Mouse (Mus musculus) G1E-ER4 (cell line): ENCODE data around the gene Pdss1. TPM values are rescaled to one million over a fixed set of nuclear protein-coding genes. Genes with fewer than 3 reads are reported as not detected.
A peak's percentile ranks its signal among the peaks of the same experiment; 100 is the strongest.

Source experiments
- GATA1 ChIP-seq: IDR thresholded peaks from one replicate; pipeline ENCODE4 v1.8.0; 2012; ENCODE audit warnings: low read length, inconsistent platforms
- polyA plus RNA-seq: library from polyadenylated mRNA; stranded (reverse); fragments of >175 nt; gene quantifications from 2 replicates; pipeline ENCODE4 v1.2.3, GENCODE M21; 2012

Gene Pdss1
- polyA plus RNA-seq = 16.6 and 30.3 TPM in 2 replicates

- no peak for TF ChIP-seq GATA1
Observed at GRCm38 (mm10) chr2:22895282-22896273, at the start of gene Pdss1. Gene Pdss1 (plus strand): TSS chr2:22895522.

GRCm38 (mm10) chr2:22851900-22852299 is 43.4 kb upstream of the Pdss1 start:
- no peak for TF ChIP-seq GATA1

GRCm38 (mm10) chr2:22857501-22857900 is 37.8 kb upstream of the Pdss1 start:
- TF ChIP-seq GATA1 = no peak

GRCm38 (mm10) chr2:22862194-22862593 is 33.1 kb upstream of the Pdss1 start:
- TF ChIP-seq GATA1 = no peak

GRCm38 (mm10) chr2:22865818-22866217 is 29.5 kb upstream of the Pdss1 start:
- no peak for TF ChIP-seq GATA1

- TF ChIP-seq GATA1 = no peak
Observed at GRCm38 (mm10) chr2:22866894-22867424, 28.4 kb upstream of the Pdss1 start.

GRCm38 (mm10) chr2:22873159-22873558 is 22.2 kb upstream of the Pdss1 start:
- no peak for TF ChIP-seq GATA1

GRCm38 (mm10) chr2:22874628-22875027 is 20.7 kb upstream of the Pdss1 start:
- no peak for TF ChIP-seq GATA1

GRCm38 (mm10) chr2:22876614-22877013 is 18.7 kb upstream of the Pdss1 start:
- no peak for TF ChIP-seq GATA1

GRCm38 (mm10) chr2:22878781-22879180 is 16.5 kb upstream of the Pdss1 start:
- no peak for TF ChIP-seq GATA1

- TF ChIP-seq GATA1 = peak; percentile 66
Observed at GRCm38 (mm10) chr2:22894932-22895281, 415 bp upstream of the Pdss1 start.

- TF ChIP-seq GATA1 = peak; percentile 73
Observed at GRCm38 (mm10) chr2:22903947-22904346, 8.6 kb downstream of the Pdss1 start.

- TF ChIP-seq GATA1 = no peak
Observed at GRCm38 (mm10) chr2:22914421-22914820, 19.1 kb downstream of the Pdss1 start.

GRCm38 (mm10) chr2:22918651-22919050 is 23.3 kb downstream of the Pdss1 start:
- TF ChIP-seq GATA1 = no peak

- TF ChIP-seq GATA1 = no peak
Observed at GRCm38 (mm10) chr2:22928259-22928658, 32.9 kb downstream of the Pdss1 start.

- TF ChIP-seq GATA1 = no peak
Observed at GRCm38 (mm10) chr2:22933556-22933955, 38.2 kb downstream of the Pdss1 start.

- TF ChIP-seq GATA1 = no peak
Observed at GRCm38 (mm10) chr2:22949956-22950355, 54.6 kb downstream of the Pdss1 start.
